Mouse (Mus musculus): ENCODE measurements around the gene Retreg1. TPM values are rescaled to one million over a fixed set of nuclear protein-coding genes. Genes with fewer than 3 reads are reported as not detected.
A peak's percentile ranks its signal among the peaks of the same experiment; 100 is the strongest.
"Not testable (repeated sequence)": the region's sequence is repeated elsewhere in the genome, so short reads cannot be mapped to it uniquely, and the experiment has no call there.

Retreg1 gene
- total RNA-seq, 1 experiment from 2014 or later, result 24.3 TPM

- not testable (repeated sequence) for DNase-seq
Measured at GRCm38 (mm10) chr15:25999545-25999944, 156.6 kb downstream of the Retreg1 start.

- peak; percentile 39 for DNase-seq
Measured at GRCm38 (mm10) chr15:26008621-26009020, 165.6 kb downstream of the Retreg1 start.

- DNase-seq, result no peak
Measured at GRCm38 (mm10) chr15:26012891-26013290, 169.9 kb downstream of the Retreg1 start.

DNA sequence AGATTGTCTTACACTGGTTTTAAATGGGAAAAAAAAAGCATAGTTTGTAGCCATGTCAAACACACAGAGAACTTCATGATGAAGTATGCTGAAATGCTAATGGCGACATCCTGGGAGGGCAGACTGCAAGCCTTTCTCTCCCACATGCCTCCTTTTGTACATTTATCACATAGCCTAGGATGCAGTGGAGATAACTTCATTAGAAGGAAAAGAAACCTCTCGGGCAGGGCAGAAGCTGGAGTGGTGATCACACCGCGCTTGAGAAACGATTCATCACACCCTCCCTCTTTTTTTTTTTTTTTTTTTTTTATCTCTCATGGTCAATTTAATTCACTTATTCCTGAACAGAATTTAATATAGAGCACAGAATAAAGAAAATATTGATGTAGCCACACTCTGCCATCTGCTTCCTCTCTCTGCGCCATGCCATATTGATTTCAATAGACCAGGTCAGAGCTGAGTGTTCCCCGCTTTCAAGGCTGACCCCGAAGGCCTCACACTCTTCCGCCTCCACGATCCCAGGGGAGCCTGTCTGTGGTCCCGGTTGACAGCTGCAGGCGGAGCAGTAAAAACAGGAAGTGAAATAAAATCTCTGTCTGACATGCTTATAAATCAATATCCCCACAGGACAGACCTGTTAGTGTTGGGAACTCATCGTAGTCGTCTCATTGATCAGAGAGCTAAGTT, 173.1 kb downstream of the Retreg1 start:
- peak; percentile 52 for DNase-seq

GRCm38 (mm10) chr15:26021721-26022120, 178.7 kb downstream of the Retreg1 start:
- DNase-seq, result no peak

- no peak for DNase-seq
Measured at GRCm38 (mm10) chr15:26022636-26023035, 179.7 kb downstream of the Retreg1 start.

Small RNAs within 50 kb of the gene (microRNA-seq; reads per million reads assigned to microRNA genes)
- gene Mir7212, result 0 to 0.43 reads per million in 2 experiments

Other genes with a start within 250 kb of the Retreg1 start
- gene Myo10, start 220.7 kb upstream of the Retreg1 start, total RNA-seq (2021), result 99.6 and 103 TPM in 2 replicates
- gene Zfp622, start 141.2 kb downstream of the Retreg1 start, total RNA-seq (2021), result 33.2 and 35.1 TPM in 2 replicates